Mouse (Mus musculus) adrenal gland, postnatal 10 days (tissue): ENCODE results near the gene Hoxd10. TPM values are rescaled to one million over a fixed set of nuclear protein-coding genes. Genes with fewer than 3 reads are reported as not detected.

Source experiments
- DNase-seq: peaks from one replicate; pipeline ENCODE4 v3.0.0; 2021; ENCODE audit warnings: mixed read lengths
- total RNA-seq, 2 experiments: library from RNA; stranded (reverse); gene quantifications; 2 replicates each; pipeline ENCODE4 v1.2.3; 2021

Hoxd10 gene
- total RNA-seq, 2 experiments from 2014 or later = 0.15 to 0.27 TPM

- DNase-seq = no peak
These were observed 4.2 kb downstream of the Hoxd10 start for GRCm38 (mm10) chr2:74695813-74696430.

- no peak for DNase-seq
These were observed 5.0 kb downstream of the Hoxd10 start for GRCm38 (mm10) chr2:74696442-74697335.

GRCm38 (mm10) chr2:74697567-74698121 is 5.9 kb downstream of the Hoxd10 start, which contains the start of gene Hoxd9:
TSS of gene Hoxd9 (plus strand) at chr2:74697727.
- DNase-seq = peak; percentile 78

- DNase-seq = peak; percentile 49
These were observed 6.7 kb downstream of the Hoxd10 start for GRCm38 (mm10) chr2:74698201-74699052.

- no peak for DNase-seq
These were observed 7.3 kb downstream of the Hoxd10 start for GRCm38 (mm10) chr2:74699053-74699430.

GRCm38 (mm10) chr2:74699664-74700545 is 8.2 kb downstream of the Hoxd10 start:
- no peak for DNase-seq

GRCm38 (mm10) chr2:74700546-74701112 is 8.9 kb downstream of the Hoxd10 start:
- DNase-seq = no peak

GRCm38 (mm10) chr2:74701949-74702819 is 10.5 kb downstream of the Hoxd10 start:
- peak; percentile 90 for DNase-seq

- no peak for DNase-seq
These were observed 11.1 kb downstream of the Hoxd10 start for GRCm38 (mm10) chr2:74702820-74703219.

- DNase-seq = no peak
These were observed 11.6 kb downstream of the Hoxd10 start for GRCm38 (mm10) chr2:74703317-74703716.

- peak; percentile 23 for DNase-seq
These were observed 12.1 kb downstream of the Hoxd10 start for GRCm38 (mm10) chr2:74703720-74704392.

- peak; percentile 88 for DNase-seq
These were observed 12.8 kb downstream of the Hoxd10 start, which contains the start of gene Hoxd8 for GRCm38 (mm10) chr2:74704393-74704998. TSS of gene Hoxd8 (plus strand) at chr2:74704615.

GRCm38 (mm10) chr2:74704999-74705466 is 13.3 kb downstream of the Hoxd10 start:
- peak; percentile 68 for DNase-seq

- peak; percentile 78 for DNase-seq
These were observed 13.9 kb downstream of the Hoxd10 start for GRCm38 (mm10) chr2:74705467-74706089.

- no peak for DNase-seq
These were observed 14.8 kb downstream of the Hoxd10 start for GRCm38 (mm10) chr2:74706393-74706960.

GRCm38 (mm10) chr2:74707599-74707998 is 15.9 kb downstream of the Hoxd10 start:
- DNase-seq = peak; percentile 3

- peak; percentile 60 for DNase-seq
These were observed 17.0 kb downstream of the Hoxd10 start for GRCm38 (mm10) chr2:74708676-74709075.
